Mouse (Mus musculus) heart, adult 2 months (tissue): ENCODE data around the gene Cdk4.

Experiments used
- CTCF ChIP-seq: fragments of 200-600 bp; IDR thresholded peaks from 2 replicates; pipeline ENCODE4 v1.8.1; 2022; ENCODE audit warnings: antibody characterized with exemption, mild to moderate bottlenecking, moderate library complexity
- EP300 ChIP-seq: fragments of 200-500 bp; IDR thresholded peaks from 2 replicates; pipeline ENCODE4 v1.6.1; 2011; ENCODE audit warnings: low read depth, low read length, control low read depth; ENCODE audit not compliant: insufficient read depth

DNA sequence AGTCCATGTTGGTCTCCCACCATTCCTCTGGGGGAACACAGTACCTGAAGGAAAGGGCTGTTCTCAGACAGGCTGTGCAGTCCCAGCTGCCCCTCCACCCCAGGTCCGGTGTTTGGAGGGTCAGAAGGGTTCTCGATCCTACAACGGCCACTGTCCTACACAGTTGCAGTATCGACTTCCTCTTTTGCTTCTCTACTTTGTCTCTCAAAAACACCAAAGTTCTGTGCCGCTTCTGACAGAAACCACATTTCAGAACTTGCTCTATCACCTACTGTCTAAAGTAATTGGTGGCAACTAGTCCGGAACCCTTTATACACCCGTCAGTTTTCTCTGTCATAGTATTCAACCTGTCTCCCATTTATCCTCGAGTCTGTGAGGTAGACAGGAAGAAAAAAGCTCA, 7.9 kb upstream of the Cdk4 start:
- TF ChIP-seq CTCF (no peak), EP300 (no peak)
